Mouse (Mus musculus): ENCODE measurements at regions not wholly inside any gene's neighbourhood (a gene's known extent, or its start where the extent isn't known, plus 50 kb on each side); places are given as distances from the start of the nearest gene placed in this dataset.

DNA sequence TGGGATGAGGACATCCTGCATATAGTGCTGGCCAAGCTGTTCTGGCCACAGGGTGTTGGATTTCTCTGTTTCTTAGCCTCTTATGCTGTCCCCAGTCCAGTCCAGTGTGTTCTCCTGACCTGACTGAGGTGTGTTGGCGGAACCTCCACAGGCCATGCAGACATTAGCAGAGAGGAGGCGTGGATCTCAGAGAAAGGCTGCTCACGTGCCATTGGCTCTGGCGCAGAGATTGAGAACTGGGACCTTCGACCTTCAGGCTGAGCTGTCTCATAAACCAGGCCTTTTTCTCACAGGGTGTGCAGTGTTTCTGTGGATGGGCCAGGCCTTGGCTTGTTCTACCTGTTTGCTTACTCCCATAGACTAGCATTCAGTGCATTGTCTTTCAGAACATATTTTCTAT, 66.3 kb upstream of the Cnih3 start:
- Histone ChIP-seq H3K4me2 (no peak overlapping the region), H3K27ac (no peak overlapping the region), H3K4me3 (no peak overlapping the region), H3K4me1 (no peaks in the 10 kb centered on the region), H3K9ac (no peak overlapping the region), H3K27me3 (no peaks in the 10 kb centered on the region), H3K36me3 (ENCODE audit: poor library complexity, severe bottlenecking) (no peaks in the 10 kb centered on the region), H3K9me3 (replicated peaks) (no peaks in the 10 kb centered on the region)
- no peak for ATAC-seq
- 89% methylated on average over 5 of the region's 5 CpGs for WGBS

DNA sequence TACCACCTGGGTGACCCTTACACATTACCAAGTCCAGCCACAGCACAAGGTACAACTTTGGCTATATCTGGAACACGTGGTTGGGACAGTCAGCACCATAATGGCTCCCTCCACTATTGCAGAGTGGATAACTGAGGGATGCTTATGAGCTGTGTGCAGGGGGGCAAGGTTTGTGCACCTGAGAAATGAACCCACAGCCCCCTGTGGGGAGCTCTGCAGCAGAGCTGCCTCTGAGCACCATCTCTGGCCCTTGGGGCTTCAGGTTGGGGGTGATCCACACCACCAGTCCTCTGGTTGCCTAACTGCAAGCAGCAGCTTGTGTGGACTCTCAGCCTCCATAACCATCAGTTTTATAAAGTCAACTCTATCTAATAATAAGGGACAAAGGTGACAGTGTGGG, 65.3 kb upstream of the Cnih3 start:
- no peak overlapping the region for H3K4me3 ChIP-seq
- H3K36me3 ChIP-seq (ENCODE audit: poor library complexity, severe bottlenecking), result no peaks in the 10 kb centered on the region
- no peak overlapping the region for H3K9ac ChIP-seq
- ATAC-seq, result no peak
- no peaks in the 10 kb centered on the region for H3K27me3 ChIP-seq
- H3K9me3 ChIP-seq (replicated peaks), result no peaks in the 10 kb centered on the region
- WGBS, result 92% methylated on average over 1 of the region's 1 CpGs
- H3K27ac ChIP-seq, result no peak overlapping the region
- no peak overlapping the region for H3K4me2 ChIP-seq
- no peaks in the 10 kb centered on the region for H3K4me1 ChIP-seq

DNA sequence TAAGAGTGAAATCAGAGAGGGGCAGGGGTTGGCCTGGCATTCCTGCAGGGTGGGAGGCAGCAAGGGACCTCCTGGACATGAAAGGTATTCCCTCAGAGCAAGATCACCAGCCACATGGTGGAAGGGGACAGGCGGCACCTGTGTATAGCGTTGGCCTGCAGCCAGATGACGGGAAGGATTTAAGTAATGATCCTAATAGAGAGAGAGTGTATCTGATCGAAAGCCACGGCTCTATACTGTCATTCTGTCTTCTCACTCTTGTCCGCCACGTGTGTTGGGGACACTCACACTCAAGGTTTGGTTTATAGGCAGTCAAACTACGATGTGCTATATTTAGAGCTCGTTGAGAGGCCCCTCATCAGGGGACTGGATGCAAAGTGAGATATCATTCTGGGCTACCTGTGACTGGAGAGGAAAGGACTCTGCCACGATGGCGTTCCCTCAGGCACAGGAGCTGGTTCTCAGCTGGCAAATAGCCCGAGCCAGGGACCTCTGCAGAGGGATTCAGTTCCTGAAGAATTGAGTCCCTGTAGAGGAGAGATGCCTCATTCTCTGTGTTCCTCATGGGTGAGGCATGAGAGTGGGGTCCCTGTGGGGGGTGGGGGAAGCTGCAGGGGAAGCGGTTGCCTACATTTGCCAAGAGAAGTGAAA, 62.9 kb upstream of the Cnih3 start:
- Histone ChIP-seq H3K27ac (no peak overlapping the region), H3K4me2 (no peak overlapping the region), H3K9ac (no peak overlapping the region), H3K9me3 (replicated peaks) (no peaks in the 10 kb centered on the region), H3K4me1 (no peaks in the 10 kb centered on the region), H3K27me3 (no peaks in the 10 kb centered on the region), H3K4me3 (no peak overlapping the region), H3K36me3 (ENCODE audit: poor library complexity, severe bottlenecking) (no peaks in the 10 kb centered on the region)
- ATAC-seq, result no peak
- 75% methylated on average over 13 of the region's 13 CpGs for WGBS

DNA sequence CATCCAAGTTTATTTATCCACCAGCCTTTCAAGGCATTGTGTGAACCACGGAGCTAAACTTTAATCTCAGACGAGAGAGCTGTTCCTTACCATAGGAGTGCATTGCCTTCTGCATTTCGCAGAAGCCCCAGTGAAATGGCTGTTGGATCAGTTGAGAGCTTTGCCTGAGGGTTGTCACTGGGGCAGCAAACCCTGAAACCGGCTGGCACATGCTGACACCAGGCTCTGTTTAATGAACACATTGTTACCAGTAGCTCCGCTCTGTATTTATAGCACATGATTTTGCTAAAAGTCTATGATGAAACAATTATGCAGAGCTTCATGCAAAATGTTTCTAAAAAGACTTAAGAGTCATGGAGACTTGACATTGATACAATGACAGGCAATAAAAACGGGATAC, 61.2 kb upstream of the Cnih3 start:
- no peak for ATAC-seq
- Histone ChIP-seq H3K4me3 (no peak overlapping the region), H3K9ac (no peak overlapping the region), H3K27ac (no peak overlapping the region), H3K4me1 (no peaks in the 10 kb centered on the region), H3K36me3 (ENCODE audit: poor library complexity, severe bottlenecking) (no peaks in the 10 kb centered on the region), H3K4me2 (no peak overlapping the region), H3K9me3 (replicated peaks) (no peaks in the 10 kb centered on the region), H3K27me3 (no peaks in the 10 kb centered on the region)
- WGBS, result 61% methylated on average over 6 of the region's 6 CpGs

DNA sequence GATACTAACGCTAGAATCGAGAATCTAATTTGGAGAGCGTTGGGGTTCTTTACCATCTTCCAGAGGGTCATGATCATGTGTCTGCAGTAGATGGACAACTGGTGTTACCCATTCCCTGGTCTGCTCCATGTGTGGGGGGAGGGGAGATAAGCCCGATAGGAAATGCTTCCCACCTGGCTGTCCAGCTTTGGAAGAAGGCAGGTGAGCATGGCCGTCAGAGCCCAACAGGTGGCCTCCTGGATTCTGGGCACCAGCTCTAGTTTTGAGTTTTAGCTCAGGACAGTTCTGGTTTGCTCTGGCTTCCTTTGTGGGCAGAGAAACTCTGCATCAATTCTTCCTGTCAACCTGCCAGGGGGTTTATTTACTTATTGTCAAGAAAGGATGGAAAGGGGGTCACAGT, 60.5 kb upstream of the Cnih3 start:
- no peak overlapping the region for H3K4me2 ChIP-seq
- no peaks in the 10 kb centered on the region for H3K4me1 ChIP-seq
- ATAC-seq, result no peak
- H3K9me3 ChIP-seq (replicated peaks), result no peaks in the 10 kb centered on the region
- no peak overlapping the region for H3K4me3 ChIP-seq
- H3K27me3 ChIP-seq, result no peaks in the 10 kb centered on the region
- H3K9ac ChIP-seq, result no peak overlapping the region
- no peak overlapping the region for H3K27ac ChIP-seq
- H3K36me3 ChIP-seq (ENCODE audit: poor library complexity, severe bottlenecking), result no peaks in the 10 kb centered on the region
- 89% methylated on average over 5 of the region's 5 CpGs for WGBS

DNA sequence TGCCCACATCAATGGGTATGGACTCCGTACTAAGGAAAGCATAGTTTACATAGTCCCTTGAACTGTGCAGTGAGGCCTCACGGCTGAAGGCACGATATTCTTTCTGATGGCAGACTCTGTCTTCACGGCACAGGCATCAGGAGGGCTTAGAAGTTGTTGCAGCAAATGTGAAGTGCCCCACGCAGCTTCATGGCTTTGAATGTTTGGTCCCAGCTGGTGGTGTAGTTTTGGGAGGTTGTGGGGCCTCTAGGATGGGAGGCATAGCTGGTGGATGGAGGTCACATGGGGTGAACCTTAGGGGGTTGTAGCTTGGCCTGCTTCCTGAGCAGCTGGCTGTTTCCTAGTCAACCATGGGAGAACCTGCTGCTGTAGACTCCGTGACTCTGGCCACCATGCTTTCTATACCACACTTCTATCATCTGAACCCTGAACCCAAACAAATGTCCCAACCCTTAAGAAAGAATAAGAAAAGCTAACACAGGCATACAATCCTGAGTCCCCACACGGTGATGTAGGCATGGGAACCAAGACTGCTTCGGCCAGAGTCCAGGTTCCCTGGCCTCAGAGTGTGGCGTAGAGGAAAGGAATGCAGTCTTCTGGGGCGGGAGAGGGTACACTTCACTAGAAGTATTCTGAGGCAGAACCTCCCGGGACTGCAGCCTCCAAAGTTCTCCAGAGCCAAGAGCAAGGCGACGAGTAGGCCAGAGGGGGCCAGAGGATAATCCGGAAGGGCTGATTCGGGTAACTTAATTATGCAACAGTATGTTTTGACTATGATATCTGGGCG, 59.2 kb upstream of the Cnih3 start:
- H3K9ac ChIP-seq, result no peak overlapping the region
- H3K9me3 ChIP-seq (replicated peaks), result no peaks in the 10 kb centered on the region
- ATAC-seq, result no peak
- no peak overlapping the region for H3K4me2 ChIP-seq
- no peak overlapping the region for H3K4me3 ChIP-seq
- H3K4me1 ChIP-seq, result no peaks in the 10 kb centered on the region
- 85% methylated on average over 16 of the region's 16 CpGs for WGBS
- no peak overlapping the region for H3K27ac ChIP-seq
- no peaks in the 10 kb centered on the region for H3K36me3 ChIP-seq (ENCODE audit: poor library complexity, severe bottlenecking)
- no peaks in the 10 kb centered on the region for H3K27me3 ChIP-seq

DNA sequence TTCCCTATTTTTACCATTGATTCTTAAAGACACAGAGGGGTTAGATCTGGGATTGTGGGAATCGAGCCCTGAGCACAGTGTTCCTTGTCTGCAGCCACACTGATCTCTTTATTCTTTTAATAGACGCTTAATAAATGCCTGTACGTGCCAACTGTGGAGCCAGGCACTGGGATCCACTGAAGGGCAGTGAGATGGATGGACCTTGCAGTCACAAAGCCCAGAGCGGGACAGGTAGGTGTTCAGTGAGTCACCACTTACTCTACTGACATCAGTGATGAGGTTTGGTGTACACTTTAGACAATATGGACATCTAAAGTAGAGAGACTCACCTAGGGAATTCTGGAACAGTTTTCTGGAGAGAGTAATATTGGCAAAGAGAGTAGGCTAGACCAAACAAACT, 56.8 kb upstream of the Cnih3 start:
- Histone ChIP-seq H3K36me3 (ENCODE audit: poor library complexity, severe bottlenecking) (no peaks in the 10 kb centered on the region), H3K9ac (no peak overlapping the region), H3K27ac (no peak overlapping the region), H3K27me3 (no peaks in the 10 kb centered on the region), H3K4me1 (no peaks in the 10 kb centered on the region), H3K4me3 (no peak overlapping the region), H3K4me2 (no peak overlapping the region), H3K9me3 (replicated peaks) (no peaks in the 10 kb centered on the region)
- ATAC-seq, result no peak
- WGBS, result 76% methylated on average over 4 of the region's 4 CpGs

DNA sequence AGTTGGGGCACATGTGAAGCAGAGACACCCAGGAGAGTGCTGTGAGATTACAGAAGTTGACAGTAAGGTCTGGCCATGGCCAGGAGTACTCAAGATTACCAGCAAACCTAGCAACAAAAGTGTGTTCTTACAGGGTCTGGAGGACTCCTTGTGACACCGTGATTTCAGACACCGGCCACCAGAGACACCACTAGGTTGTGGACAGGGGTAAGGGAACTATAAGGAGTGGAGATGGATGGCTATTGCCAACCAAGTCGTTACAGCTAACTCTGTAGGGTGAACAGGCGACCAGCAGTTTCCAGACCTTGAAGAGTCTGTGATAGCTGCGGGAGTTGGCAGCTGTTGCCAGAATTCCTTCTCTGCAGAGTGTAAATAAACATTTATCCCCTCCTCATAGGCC, 54.4 kb upstream of the Cnih3 start:
- H3K27me3 ChIP-seq, result no peaks in the 10 kb centered on the region
- no peaks in the 10 kb centered on the region for H3K36me3 ChIP-seq (ENCODE audit: poor library complexity, severe bottlenecking)
- ATAC-seq, result no peak
- no peak overlapping the region for H3K4me3 ChIP-seq
- no peak overlapping the region for H3K27ac ChIP-seq
- no peaks in the 10 kb centered on the region for H3K9me3 ChIP-seq (replicated peaks)
- H3K9ac ChIP-seq, result no peak overlapping the region
- no peak overlapping the region for H3K4me2 ChIP-seq
- no peaks in the 10 kb centered on the region for H3K4me1 ChIP-seq
- 85% methylated on average over 5 of the region's 5 CpGs for WGBS

DNA sequence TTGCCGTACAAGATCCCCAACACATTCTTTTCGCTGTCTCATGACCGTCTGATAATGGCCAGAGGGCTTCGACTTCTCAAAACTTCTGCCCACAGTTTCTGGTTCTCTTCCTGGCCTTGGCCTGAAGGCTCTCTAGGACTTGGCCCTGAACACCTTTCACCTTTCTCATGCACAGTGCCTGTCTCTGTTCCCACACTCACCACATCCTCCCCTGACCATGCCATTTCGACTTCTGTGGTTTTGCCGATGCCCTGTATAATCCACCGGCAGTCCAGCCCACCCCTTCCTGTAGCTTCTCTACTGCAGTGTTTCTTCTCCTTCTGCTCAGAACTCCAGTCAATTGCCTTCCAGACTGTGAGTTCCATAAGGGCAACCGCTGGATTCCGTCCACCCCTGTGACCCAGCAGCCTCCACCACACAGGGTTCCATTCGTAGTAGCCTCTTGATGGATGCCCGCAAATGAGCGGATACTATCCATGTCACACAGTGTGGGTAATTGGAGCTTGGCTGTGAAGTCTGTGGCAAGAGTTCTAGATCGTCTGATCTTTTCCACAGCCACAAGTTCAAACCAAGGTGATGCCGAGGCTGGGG, 53.3 kb upstream of the Cnih3 start:
- no peaks in the 10 kb centered on the region for H3K27me3 ChIP-seq
- WGBS, result 94% methylated on average over 14 of the region's 14 CpGs
- H3K4me1 ChIP-seq, result no peaks in the 10 kb centered on the region
- H3K9ac ChIP-seq, result no peak overlapping the region
- ATAC-seq, result no peak
- no peaks in the 10 kb centered on the region for H3K9me3 ChIP-seq (replicated peaks)
- no peak overlapping the region for H3K4me3 ChIP-seq
- H3K4me2 ChIP-seq, result no peak overlapping the region
- H3K27ac ChIP-seq, result no peak overlapping the region
- no peaks in the 10 kb centered on the region for H3K36me3 ChIP-seq (ENCODE audit: poor library complexity, severe bottlenecking)

DNA sequence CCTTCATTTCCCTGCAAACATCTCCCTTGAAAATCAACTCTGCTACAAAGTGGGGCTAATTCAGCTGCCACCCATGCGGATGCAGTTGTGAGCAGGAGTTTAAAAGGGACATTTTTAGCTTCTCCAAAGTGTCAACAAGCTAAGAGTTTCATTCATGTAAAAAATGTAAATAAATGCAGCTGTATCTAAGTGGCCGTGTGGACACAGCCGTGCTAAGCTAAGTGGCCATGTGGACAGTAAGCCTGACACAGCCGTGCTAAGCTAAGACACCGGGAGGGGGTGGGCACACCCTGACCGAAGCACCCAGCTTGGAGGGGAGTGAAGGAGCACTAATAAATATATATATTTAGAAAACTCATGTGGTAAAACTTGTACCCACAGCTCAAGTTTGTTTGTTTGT, 52.6 kb upstream of the Cnih3 start:
- Histone ChIP-seq H3K27ac (no peak overlapping the region), H3K4me2 (no peak overlapping the region), H3K36me3 (ENCODE audit: poor library complexity, severe bottlenecking) (no peaks in the 10 kb centered on the region), H3K4me3 (no peak overlapping the region), H3K4me1 (no peaks in the 10 kb centered on the region), H3K27me3 (no peaks in the 10 kb centered on the region), H3K9ac (no peak overlapping the region), H3K9me3 (replicated peaks) (no peaks in the 10 kb centered on the region)
- WGBS, result 90% methylated on average over 6 of the region's 6 CpGs
- ATAC-seq, result no peak

DNA sequence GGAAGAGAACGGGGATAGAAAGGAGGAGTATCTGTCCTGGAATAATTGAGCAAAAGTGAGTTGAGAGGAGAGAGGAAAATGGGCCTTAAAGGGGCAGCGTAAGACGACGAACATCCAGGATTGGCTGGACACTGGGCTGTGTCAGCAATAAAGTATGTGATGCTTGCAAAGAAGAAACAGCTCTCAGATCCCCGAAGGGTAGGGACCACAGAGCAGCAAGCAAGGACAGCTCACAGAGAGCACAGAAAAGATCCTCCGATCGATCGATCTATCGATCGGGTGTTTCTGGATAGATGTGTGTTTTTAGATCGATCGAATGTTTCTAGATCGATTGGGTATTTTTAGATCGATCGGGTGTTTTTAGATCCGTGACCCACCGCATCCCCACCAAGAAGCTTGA, 50.3 kb upstream of the Cnih3 start:
- 96% methylated on average over 17 of the region's 17 CpGs for WGBS
- H3K4me2 ChIP-seq, result no peak overlapping the region

More for the DNA sequence above, 50.3 kb upstream of the Cnih3 start:
- no peak for ATAC-seq
- Histone ChIP-seq H3K36me3 (ENCODE audit: poor library complexity, severe bottlenecking) (no peaks in the 10 kb centered on the region), H3K27ac (no peak overlapping the region), H3K9ac (no peak overlapping the region), H3K4me1 (no peaks in the 10 kb centered on the region), H3K4me3 (no peak overlapping the region), H3K27me3 (no peaks in the 10 kb centered on the region), H3K9me3 (replicated peaks) (no peaks in the 10 kb centered on the region)

All from forebrain, embryonic 13.5 days (tissue).